Mouse (Mus musculus): ENCODE measurements around the gene Dnaaf3. TPM values are rescaled to one million over a fixed set of nuclear protein-coding genes. Genes with fewer than 3 reads are reported as not detected.

Gene Dnaaf3
- polyA plus RNA-seq, 1 experiment from 2014 or later: 0.95 TPM

DNA sequence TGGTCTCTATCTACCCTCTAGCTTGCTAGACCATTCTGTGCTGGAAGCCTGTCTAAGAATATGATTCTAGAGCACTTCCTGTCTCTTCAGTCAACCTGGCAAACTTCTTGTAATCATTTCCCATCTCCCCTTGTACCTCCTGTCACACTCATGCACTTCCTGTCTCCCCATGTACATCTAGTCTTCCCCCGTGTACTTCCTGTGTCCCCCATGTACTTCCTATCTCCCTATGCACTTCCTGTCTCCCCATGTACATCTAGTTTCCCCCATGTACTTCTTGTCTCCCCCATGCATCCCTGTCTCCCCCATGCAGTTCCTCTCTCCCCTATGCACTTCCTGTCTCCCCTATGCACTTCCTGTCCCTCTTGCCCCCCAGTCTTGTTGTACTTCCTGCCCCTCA lies 13.8 kb downstream of the Dnaaf3 start:
- H3K4me1 ChIP-seq: peaks cover 79% of the 10 kb centered on the region
- H3K36me3 ChIP-seq: peaks cover 31% of the 10 kb centered on the region
- H3K4me3 ChIP-seq: peak overlapping the region; percentile 43
- 56% methylated on average over 1 of the region's 1 CpGs for WGBS
- H3K27ac ChIP-seq (replicated peaks): peak overlapping the region; percentile 63
- no peaks in the 10 kb centered on the region for H3K9me3 ChIP-seq
- no peaks in the 10 kb centered on the region for H3K27me3 ChIP-seq (replicated peaks)
- H3K9ac ChIP-seq: peak overlapping the region; percentile 78
- no peak for ATAC-seq (ENCODE audit: extremely low read depth, insufficient number of reproducible peaks, low FRiP score, low TSS enrichment)
- peak overlapping the region; percentile 76 for H3K4me2 ChIP-seq

DNA sequence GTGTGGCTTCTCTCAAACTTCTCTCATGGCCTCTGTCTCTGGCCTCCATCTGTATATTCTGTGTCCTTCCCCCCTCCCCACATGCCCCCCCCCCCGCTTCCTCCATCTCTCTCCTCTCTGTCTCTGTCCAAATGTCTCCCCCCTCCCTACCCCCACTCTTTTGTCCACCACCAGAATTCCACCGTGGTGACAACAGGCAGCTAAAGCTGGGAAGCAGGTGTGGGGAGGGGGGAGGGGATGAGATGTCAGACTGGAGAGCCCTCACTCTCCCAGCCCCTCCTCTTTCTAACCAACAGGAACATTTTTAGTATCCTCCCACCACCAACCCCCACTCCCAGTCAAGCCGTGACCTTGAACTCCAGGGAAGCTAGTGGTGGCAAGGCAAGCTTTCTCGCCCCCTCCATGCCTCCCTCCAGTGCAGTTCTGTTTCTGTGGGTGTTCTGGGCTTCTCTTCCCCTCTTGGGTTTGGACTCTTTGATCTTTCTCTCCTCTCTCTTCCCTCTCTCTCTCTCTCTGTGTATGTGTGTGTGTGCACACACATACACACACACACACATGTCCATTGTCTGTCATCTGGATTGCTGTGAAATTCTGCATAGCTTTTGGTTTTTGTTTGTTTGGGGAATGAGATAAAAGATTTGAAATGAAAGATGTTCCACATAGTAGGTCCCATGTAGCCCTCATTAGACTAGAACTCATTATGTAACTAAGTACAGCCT lies 15.8 kb downstream of the Dnaaf3 start, which contains the start of gene Tnnt1:
Gene Tnnt1 (minus strand): TSS at position 51 of the 719 bp plus-strand sequence.
- Histone ChIP-seq H3K27me3 (replicated peaks) (no peaks in the 10 kb centered on the region), H3K36me3 (peaks cover 31% of the 10 kb centered on the region), H3K4me3 (peak within 1 kb of the TSS; percentile 38), H3K9me3 (no peaks in the 10 kb centered on the region), H3K27ac (replicated peaks) (peak within 1 kb of the TSS; percentile 93), H3K4me1 (peaks cover 88% of the 10 kb centered on the region), H3K9ac (peak within 1 kb of the TSS; percentile 78), H3K4me2 (peak within 1 kb of the TSS; percentile 63)
- peak; percentile 49; the same call in 1 of the 2 replicates for ATAC-seq (ENCODE audit: extremely low read depth, insufficient number of reproducible peaks, low FRiP score, low TSS enrichment)
- 11% methylated on average over 4 of the region's 4 CpGs for WGBS

DNA sequence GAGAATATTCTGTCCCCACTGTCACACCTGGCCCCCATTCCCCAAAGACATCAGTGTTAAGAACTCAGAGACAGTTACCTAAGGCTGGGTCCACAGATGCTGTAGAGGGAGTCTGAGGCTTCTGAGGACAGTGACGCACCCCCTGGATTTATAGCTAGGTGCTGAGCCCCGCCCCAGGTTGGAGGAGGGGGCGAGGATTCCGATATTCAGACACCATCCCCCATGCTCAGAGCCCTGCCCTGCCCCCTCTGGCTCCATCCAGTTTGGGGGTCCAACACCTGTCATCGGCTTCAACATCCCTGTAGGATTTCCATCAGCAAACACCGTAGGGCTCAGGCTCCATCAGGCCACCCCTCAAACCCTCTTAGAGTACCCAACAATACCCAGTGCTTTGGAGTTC lies 16.4 kb downstream of the Dnaaf3 start:
- Histone ChIP-seq H3K27ac (replicated peaks) (peak overlapping the region; percentile 93), H3K9ac (peak overlapping the region; percentile 78), H3K4me2 (peak overlapping the region; percentile 63), H3K4me3 (peak overlapping the region; percentile 38), H3K36me3 (peaks cover 30% of the 10 kb centered on the region), H3K27me3 (replicated peaks) (no peaks in the 10 kb centered on the region), H3K9me3 (no peaks in the 10 kb centered on the region), H3K4me1 (peaks cover 90% of the 10 kb centered on the region)
- 45% methylated on average over 6 of the region's 6 CpGs for WGBS
- no peak for ATAC-seq (ENCODE audit: extremely low read depth, insufficient number of reproducible peaks, low FRiP score, low TSS enrichment)

DNA sequence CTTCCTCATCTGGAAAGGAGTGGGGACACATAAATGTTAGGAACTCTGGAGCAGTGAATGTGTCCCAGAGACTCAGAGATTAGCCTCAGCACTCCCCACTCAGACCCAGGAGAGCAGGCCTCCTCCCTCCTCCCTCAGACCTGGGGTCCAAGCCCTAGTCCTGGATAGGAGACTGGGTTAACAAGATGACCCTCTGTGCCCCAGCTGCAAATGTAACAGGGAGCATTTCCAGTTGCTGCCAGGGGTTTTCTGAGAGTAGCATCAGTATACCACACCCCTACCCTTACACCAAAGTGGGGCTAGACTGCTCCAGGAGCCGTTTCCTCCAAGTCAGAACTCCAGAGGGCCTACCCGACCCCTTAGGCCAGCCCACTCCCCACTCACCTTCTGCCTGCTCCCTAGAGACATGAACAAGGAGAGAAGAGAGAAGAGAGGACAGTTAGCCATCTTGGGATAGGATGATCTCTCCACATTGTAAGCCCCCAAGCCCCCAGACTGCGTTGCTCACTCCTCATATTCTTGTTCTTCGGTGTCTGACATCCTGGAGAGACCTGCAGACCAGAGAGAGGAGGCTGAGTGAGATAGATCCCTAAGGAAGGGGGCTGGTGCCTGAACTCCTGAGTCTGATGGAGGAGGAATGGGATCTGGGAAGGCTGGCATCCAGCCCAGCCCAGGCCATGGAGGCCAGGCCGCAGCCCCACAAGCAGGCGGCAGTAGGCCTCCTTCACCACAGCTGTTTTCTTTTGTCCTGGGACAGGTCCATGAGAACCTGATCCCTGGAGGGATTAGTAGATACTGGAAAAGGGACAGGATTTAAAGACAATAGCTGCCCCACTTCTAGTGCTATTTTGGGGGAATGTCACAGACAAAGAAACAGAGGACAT lies 18.2 kb downstream of the Dnaaf3 start:
- H3K4me1 ChIP-seq: peaks cover 91% of the 10 kb centered on the region
- peaks cover 18% of the 10 kb centered on the region for H3K36me3 ChIP-seq
- WGBS: 32% methylated on average over 6 of the region's 6 CpGs
- H3K9me3 ChIP-seq: no peaks in the 10 kb centered on the region
- no peaks in the 10 kb centered on the region for H3K27me3 ChIP-seq (replicated peaks)
- peak overlapping the region; percentile 78 for H3K9ac ChIP-seq
- peak overlapping the region; percentile 38 for H3K4me3 ChIP-seq
- ATAC-seq (ENCODE audit: extremely low read depth, insufficient number of reproducible peaks, low FRiP score, low TSS enrichment): no peak
- H3K4me2 ChIP-seq: peak overlapping the region; percentile 63
- peak overlapping the region; percentile 93 for H3K27ac ChIP-seq (replicated peaks)

DNA sequence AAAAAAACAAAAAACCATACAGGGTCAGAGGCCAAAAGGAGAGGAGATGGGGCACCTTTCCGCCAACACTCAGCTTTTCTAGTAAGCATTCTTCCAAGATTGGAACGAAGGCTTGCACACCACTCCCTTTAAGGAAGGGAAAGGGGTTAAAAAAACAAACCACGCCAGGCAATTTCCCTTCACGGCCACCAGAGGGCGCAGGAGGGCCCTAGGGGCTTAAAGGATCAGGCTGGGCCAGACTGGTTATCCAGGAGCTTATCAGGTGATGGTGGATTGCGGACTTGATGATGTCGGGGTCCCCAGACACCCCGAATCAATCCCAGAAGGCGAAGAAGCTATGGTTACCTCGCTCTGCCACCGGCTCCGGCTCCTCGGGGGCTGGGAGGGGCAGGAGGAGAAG lies 19.0 kb downstream of the Dnaaf3 start:
- Histone ChIP-seq H3K27me3 (replicated peaks) (no peaks in the 10 kb centered on the region), H3K9ac (peak overlapping the region; percentile 78), H3K4me3 (peak overlapping the region; percentile 38), H3K27ac (replicated peaks) (peak overlapping the region; percentile 93), H3K9me3 (no peaks in the 10 kb centered on the region), H3K36me3 (peaks cover 14% of the 10 kb centered on the region), H3K4me2 (peak overlapping the region; percentile 63), H3K4me1 (peaks cover 91% of the 10 kb centered on the region)
- no peak for ATAC-seq (ENCODE audit: extremely low read depth, insufficient number of reproducible peaks, low FRiP score, low TSS enrichment)
- WGBS: 17% methylated on average over 13 of the region's 13 CpGs

DNA sequence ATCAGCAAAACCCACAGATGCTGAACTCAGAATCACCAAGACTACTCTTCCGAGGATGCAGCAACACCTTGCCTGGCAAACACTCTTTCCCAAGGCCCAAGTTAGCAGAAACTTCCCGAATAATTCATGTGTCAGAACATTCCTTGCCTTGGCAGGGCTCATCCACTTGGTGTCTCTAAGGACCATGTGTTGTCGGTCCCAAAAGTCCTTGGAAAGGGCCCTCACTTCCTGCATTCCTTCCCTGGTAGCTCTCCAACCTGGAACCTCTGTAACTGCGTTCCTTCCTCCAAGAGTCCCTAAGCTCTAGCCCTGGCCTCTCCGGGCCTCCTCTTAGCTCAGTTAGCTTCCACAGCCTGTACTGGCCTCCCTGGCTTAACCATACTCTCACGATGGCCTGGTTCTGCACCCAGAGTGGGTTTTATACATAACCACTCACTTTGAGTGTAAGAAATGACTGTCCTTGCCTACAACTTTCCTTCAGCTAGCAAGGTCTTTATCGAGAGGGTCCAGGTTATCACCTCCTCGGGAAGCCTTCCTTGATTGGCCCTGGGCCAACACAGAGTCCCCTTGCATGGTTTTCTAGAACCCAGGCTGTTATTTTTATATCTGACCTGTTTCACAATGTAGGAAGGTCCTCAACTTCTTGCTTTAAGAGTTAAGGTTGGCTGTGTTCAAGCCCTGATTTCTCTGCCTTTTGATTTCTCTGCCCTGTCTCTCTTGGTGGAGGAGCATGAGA lies 20.6 kb downstream of the Dnaaf3 start:
- peaks cover 82% of the 10 kb centered on the region for H3K4me1 ChIP-seq
- peak overlapping the region; percentile 73 for H3K9ac ChIP-seq
- peaks cover 12% of the 10 kb centered on the region for H3K36me3 ChIP-seq
- no peaks in the 10 kb centered on the region for H3K9me3 ChIP-seq
- peak overlapping the region; percentile 86 for H3K27ac ChIP-seq (replicated peaks)
- peak overlapping the region; percentile 63 for H3K4me2 ChIP-seq
- ATAC-seq (ENCODE audit: extremely low read depth, insufficient number of reproducible peaks, low FRiP score, low TSS enrichment): no peak
- no peaks in the 10 kb centered on the region for H3K27me3 ChIP-seq (replicated peaks)
- WGBS: 25% methylated on average over 8 of the region's 8 CpGs
- H3K4me3 ChIP-seq: peak overlapping the region; percentile 38

DNA sequence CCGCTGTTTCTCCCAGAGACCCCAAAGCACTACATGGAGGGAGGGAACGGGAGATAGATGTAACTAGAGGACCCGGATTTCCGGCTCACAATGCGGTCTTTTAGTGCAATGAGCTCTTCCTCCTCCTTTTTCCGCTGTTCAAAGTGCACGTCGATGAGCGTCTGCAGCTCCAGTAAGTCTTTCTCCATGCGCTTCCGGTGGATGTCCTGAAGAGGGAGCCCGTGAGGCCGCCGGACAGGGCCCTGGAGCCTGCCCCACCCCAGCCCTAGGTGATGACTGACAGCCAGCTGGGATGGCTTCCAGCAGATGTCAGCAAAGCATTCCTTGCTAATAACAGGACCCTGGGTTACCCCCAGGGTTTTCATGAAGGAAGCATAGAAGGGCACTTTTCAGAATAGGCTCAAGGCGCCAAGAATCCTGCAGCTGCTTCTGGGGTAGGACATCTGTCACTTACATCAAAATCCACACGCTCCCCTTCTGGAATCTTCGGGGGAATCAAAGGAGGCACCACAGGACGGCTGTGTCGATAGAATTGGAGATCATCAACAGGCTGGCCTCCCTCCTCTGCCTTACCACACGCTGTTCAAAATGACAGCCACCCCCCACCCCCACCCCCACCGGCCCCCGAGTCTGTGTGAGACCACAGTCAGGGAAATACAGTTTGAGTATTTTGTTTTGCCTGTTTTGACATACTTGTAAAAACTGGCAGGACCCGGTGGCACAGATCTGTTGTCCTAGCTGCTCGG lies 22.2 kb downstream of the Dnaaf3 start:
- peaks cover 68% of the 10 kb centered on the region for H3K4me1 ChIP-seq
- no peaks in the 10 kb centered on the region for H3K9me3 ChIP-seq
- peak overlapping the region; percentile 38 for H3K4me3 ChIP-seq
- peak overlapping the region; percentile 86 for H3K27ac ChIP-seq (replicated peaks)
- 9% methylated on average over 24 of the region's 24 CpGs for WGBS
- H3K4me2 ChIP-seq: peak overlapping the region; percentile 63
- ATAC-seq (ENCODE audit: extremely low read depth, insufficient number of reproducible peaks, low FRiP score, low TSS enrichment): peak; percentile 72; the same call in 1 of the 2 replicates
- no peaks in the 10 kb centered on the region for H3K27me3 ChIP-seq (replicated peaks)
- peak overlapping the region; percentile 73 for H3K9ac ChIP-seq
- H3K36me3 ChIP-seq: peaks cover 15% of the 10 kb centered on the region

DNA sequence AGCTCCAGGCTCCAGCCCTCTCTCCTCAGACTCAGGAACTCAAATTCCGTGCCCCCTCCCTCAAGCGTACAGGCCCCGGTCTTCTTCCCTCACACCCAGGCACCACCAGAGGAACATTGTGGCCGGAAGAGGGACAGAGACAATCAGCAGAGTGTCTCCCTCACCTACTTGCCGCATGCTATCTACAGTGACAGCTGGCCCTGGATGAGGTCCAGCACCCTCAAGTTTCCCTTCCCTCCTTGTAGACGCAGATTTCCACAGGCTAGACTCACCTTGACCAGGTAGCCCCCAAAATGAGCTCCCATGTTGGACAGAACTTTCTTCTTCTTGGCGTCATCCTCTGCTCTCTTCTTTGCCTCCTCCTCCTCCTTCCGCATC lies 23.5 kb downstream of the Dnaaf3 start:
- 75% methylated on average over 8 of the region's 8 CpGs for WGBS
- Histone ChIP-seq H3K4me3 (peak overlapping the region; percentile 37; the same call in 1 of the 2 replicates), H3K4me2 (peak overlapping the region; percentile 63), H3K27ac (replicated peaks) (peak overlapping the region; percentile 86; the same call in 1 of the 2 replicates), H3K9ac (peak overlapping the region; percentile 71; the same call in 1 of the 2 replicates), H3K36me3 (peaks cover 20% of the 10 kb centered on the region), H3K4me1 (peaks cover 64% of the 10 kb centered on the region), H3K9me3 (no peaks in the 10 kb centered on the region), H3K27me3 (replicated peaks) (no peaks in the 10 kb centered on the region)
- no peak for ATAC-seq (ENCODE audit: extremely low read depth, insufficient number of reproducible peaks, low FRiP score, low TSS enrichment)

DNA sequence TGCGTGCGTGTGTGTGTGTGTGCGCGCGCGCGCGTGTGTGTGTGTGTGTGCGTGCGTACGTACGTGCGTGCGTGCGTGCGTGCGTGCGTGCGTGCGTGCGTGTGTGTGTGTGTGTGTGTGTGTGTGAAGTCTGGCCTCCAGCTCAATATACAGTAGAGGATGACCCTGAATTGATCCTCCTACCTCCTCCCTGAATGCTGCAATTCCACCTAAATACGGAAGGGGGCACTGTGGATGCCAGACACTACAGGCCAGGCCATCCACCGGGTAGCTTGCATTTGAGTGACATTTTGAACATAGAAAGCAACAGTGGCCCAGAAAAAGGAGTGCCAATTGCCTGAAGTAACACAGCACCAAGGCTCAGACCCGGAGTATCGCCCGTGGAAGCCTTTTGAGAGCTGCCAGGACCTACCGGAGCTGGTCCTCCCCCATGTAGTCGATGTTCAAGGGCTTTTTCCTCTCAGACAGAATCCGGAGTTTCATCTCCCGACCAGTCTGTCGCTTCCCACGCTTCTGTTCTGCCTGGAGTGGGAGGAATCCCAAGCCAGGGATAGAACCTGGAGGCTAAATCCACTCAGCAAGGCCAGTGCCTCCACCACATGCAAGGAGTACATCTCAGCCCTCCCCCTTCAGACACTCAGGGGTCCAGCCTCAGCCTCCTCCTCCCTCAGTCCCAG lies 24.1 kb downstream of the Dnaaf3 start:
- WGBS: 79% methylated on average over 24 of the region's 32 CpGs
- H3K36me3 ChIP-seq: peaks cover 20% of the 10 kb centered on the region
- peak overlapping the region; percentile 28; the same call in 1 of the 2 replicates for H3K27ac ChIP-seq (replicated peaks)
- ATAC-seq (ENCODE audit: extremely low read depth, insufficient number of reproducible peaks, low FRiP score, low TSS enrichment): no peak
- H3K4me3 ChIP-seq: peak overlapping the region; percentile 37; the same call in 1 of the 2 replicates
- peak overlapping the region; percentile 71; the same call in 1 of the 2 replicates for H3K9ac ChIP-seq
- peaks cover 59% of the 10 kb centered on the region for H3K4me1 ChIP-seq
- no peaks in the 10 kb centered on the region for H3K9me3 ChIP-seq
- H3K27me3 ChIP-seq (replicated peaks): no peaks in the 10 kb centered on the region
- H3K4me2 ChIP-seq: peak overlapping the region; percentile 63; the same call in 1 of the 2 replicates

DNA sequence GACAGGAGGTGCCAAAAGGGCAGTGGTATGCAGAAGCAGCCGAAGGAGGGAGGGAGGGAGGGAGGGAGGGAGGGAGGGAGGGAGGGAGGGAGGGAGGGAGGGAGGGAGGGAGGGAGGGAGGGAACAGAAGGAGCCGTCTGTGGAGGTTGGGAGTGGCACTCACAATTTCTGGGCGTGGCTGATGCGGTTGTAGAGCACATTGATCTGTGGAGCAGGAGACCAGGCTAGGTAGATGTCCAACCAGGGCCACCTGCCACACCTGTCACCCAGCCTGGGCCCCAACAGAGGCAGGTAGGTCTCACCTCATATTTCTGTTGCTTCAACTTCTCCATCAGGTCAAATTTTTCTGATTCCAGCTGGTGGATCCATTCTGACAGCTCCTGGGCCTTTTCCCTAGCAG lies 25.0 kb downstream of the Dnaaf3 start:
- Histone ChIP-seq H3K4me1 (peaks cover 57% of the 10 kb centered on the region), H3K4me2 (peak overlapping the region; percentile 11; the same call in 1 of the 2 replicates), H3K27ac (replicated peaks) (no peak overlapping the region), H3K9me3 (no peaks in the 10 kb centered on the region), H3K4me3 (no peak overlapping the region), H3K9ac (no peak overlapping the region), H3K36me3 (peaks cover 20% of the 10 kb centered on the region), H3K27me3 (replicated peaks) (no peaks in the 10 kb centered on the region)
- no peak for ATAC-seq (ENCODE audit: extremely low read depth, insufficient number of reproducible peaks, low FRiP score, low TSS enrichment)
- WGBS: 52% methylated on average over 3 of the region's 4 CpGs

Data from heart, embryonic 13.5 days (tissue).